Mouse (Mus musculus): Measurements from ENCODE around the gene Veph1. TPM values are rescaled to one million over a fixed set of nuclear protein-coding genes. Genes with fewer than 3 reads are reported as not detected.

Veph1 gene
- polyA plus RNA-seq, 1 experiment from 2014 or later = 4.4 TPM

GRCm38 (mm10) chr3:66004220-66004951 lies 292.3 kb downstream of the Veph1 start:
- Histone ChIP-seq H3K4me3 (ENCODE audit: low read depth, low read length) (no peak overlapping the region), H3K27me3 (ENCODE audit: control insufficient read depth, insufficient read depth, low read length) (no peaks in the 10 kb centered on the region), H3K9ac (ENCODE audit: low read length) (no peak overlapping the region), H3K4me2 (ENCODE audit: low read depth) (no peak overlapping the region), H3K36me3 (ENCODE audit: control insufficient read depth, insufficient read depth, low read length) (no peaks in the 10 kb centered on the region), H3K4me1 (ENCODE audit: control insufficient read depth, insufficient read depth, low read length) (no peaks in the 10 kb centered on the region), H3K9me3 (ENCODE audit: control insufficient read depth, low read length) (no peaks in the 10 kb centered on the region), H3K27ac (ENCODE audit: low read depth, low read length) (no peak overlapping the region)
- WGBS = 76% methylated on average over 7 of the region's 7 CpGs
- ATAC-seq (ENCODE audit: insufficient read depth, low FRiP score, low TSS enrichment) (no peak), DNase-seq (ENCODE audit: low spot score) (no peak)

Other genes with a start within 250 kb of the Veph1 start
- 21.2 and 23.3 TPM in 2 replicates for gene Ptx3, start 76.9 kb downstream of the Veph1 start, polyA plus RNA-seq (2014; fragmentation: Nextera tagmentation; extraction: Ambion mirVana)

Data from neural tube, embryonic 11.5 days (tissue).